Mouse (Mus musculus): ENCODE results near the gene 4930412O13Rik. TPM values are rescaled to one million over a fixed set of nuclear protein-coding genes. Genes with fewer than 3 reads are reported as not detected.

4930412O13Rik gene
- total and polyA plus RNA-seq, 3 experiments: 0.28 TPM; not detected in 2

DNA sequence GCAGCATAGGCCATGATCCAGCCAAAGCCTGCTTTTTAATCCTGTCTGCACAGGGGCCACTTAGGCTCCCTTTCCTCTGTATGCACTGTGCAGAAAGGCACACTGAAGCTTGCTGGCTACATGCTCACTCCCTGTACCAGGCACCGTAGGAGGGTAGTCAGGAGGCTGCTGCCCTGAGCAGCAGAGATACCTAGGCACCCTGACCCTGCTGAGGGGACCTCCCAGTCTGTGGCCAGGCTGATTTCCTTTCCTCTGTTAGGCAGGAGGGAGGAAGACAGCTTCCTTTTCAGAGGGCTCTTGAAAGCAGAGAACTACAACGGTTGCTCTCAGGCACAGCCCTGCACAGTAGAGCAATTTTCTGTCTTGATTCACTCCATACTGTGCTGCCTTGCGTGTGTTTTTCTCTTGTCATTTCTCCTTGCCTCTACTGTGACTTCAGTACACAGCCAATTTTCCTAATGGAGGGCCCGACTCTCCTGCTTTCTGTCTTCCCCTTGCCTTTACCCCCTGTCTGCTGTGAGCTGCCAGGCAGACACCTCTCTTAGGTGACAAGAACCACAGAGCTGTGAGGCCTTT, 9.8 kb upstream of the 4930412O13Rik start:
- Histone ChIP-seq H3K4me1 (ENCODE audit: control insufficient read depth in 1 of 2, insufficient read depth in 2 of 2, low read length in 2 of 2) (no peaks in the 10 kb centered on the region), H3K79me2 (ENCODE audit: control insufficient read depth, insufficient read depth, low read length, poor library complexity) (no peaks in the 10 kb centered on the region), H3K9me3 (replicated peaks; ENCODE audit: insufficient read depth, low read length) (no peaks in the 10 kb centered on the region), H3K4me3 (ENCODE audit: control insufficient read depth in 1 of 2, insufficient read depth in 1 of 2, low read depth in 2 of 2, low read length in 2 of 2) (no peak overlapping the region), H3K27me3 (ENCODE audit: control insufficient read depth in 1 of 2, insufficient read depth in 2 of 2, low read length in 2 of 2) (no peaks in the 10 kb centered on the region), H3K9ac (ENCODE audit: control insufficient read depth, low read depth, low read length, poor library complexity, severe bottlenecking) (no peak overlapping the region), H3K27ac (ENCODE audit: control insufficient read depth, low read depth, low read length) (no peak overlapping the region), H3K36me3 (ENCODE audit: control insufficient read depth in 1 of 2, insufficient read depth in 2 of 2, low read length in 2 of 2) (no peaks in the 10 kb centered on the region)
- TF ChIP-seq KAT2A (conservative IDR thresholded peaks at IDR 0.05; ENCODE audit: low read depth, low read length): no peak
- no peak for TF ChIP-seq ZC3H11A (IDR thresholded peaks at IDR 0.05; ENCODE audit: low read depth, low read length)
- TF ChIP-seq MEF2A (IDR thresholded peaks at IDR 0.05; ENCODE audit: extremely low read depth, insufficient replicate concordance, low read depth, low read length, poor library complexity, severe bottlenecking): no peak
- TF ChIP-seq CTCF (IDR thresholded peaks at IDR 0.05 in 2 of 3, conservative IDR thresholded peaks at IDR 0.05 in 1 of 3; ENCODE audit: control insufficient read depth in 1 of 3, insufficient read depth in 1 of 3, low read depth in 2 of 3, low read length in 3 of 3, poor library complexity in 1 of 3, severe bottlenecking in 1 of 3): no peak
- no peak for DNase-seq (ENCODE audit: low read depth, low spot score)

DNA sequence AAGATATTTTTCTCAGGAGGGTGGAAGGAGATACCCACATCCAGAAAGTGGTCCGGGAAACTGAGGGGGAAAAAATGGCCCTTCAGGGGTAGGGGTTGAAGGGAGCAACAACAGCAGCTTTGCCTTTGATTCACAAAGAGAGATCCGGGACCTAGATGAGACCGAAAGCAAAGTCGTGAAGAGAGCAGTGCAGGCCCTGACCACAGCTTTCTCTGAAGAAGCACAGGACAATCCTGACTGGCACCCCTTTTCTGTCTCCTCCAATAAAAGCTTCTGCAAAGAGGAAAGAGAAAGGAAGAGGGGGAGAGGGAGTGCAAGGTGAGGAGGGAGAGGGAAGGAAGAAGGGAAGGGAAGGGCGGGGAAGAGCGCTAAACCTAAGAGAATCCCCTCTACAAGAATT, 9.3 kb upstream of the 4930412O13Rik start:
- Histone ChIP-seq H3K4me3 (ENCODE audit: control insufficient read depth in 1 of 2, insufficient read depth in 1 of 2, low read depth in 2 of 2, low read length in 2 of 2) (no peak overlapping the region), H3K36me3 (ENCODE audit: control insufficient read depth in 1 of 2, insufficient read depth in 2 of 2, low read length in 2 of 2) (no peaks in the 10 kb centered on the region), H3K79me2 (ENCODE audit: control insufficient read depth, insufficient read depth, low read length, poor library complexity) (no peaks in the 10 kb centered on the region), H3K4me1 (ENCODE audit: control insufficient read depth in 1 of 2, insufficient read depth in 2 of 2, low read length in 2 of 2) (no peaks in the 10 kb centered on the region), H3K27ac (ENCODE audit: control insufficient read depth, low read depth, low read length) (no peak overlapping the region), H3K27me3 (ENCODE audit: control insufficient read depth in 1 of 2, insufficient read depth in 2 of 2, low read length in 2 of 2) (no peaks in the 10 kb centered on the region), H3K9me3 (replicated peaks; ENCODE audit: insufficient read depth, low read length) (no peaks in the 10 kb centered on the region), H3K9ac (ENCODE audit: control insufficient read depth, low read depth, low read length, poor library complexity, severe bottlenecking) (no peak overlapping the region)
- TF ChIP-seq NRF1 (IDR thresholded peaks at IDR 0.05; ENCODE audit: insufficient read depth, low read depth, low read length, poor library complexity, severe bottlenecking): no peak
- TF ChIP-seq TAL1 (IDR thresholded peaks at IDR 0.05; ENCODE audit: low read length): no peak
- TF ChIP-seq ZNF384 (IDR thresholded peaks at IDR 0.05; ENCODE audit: low read depth, low read length): no peak
- TF ChIP-seq UBTF (IDR thresholded peaks at IDR 0.05; ENCODE audit: borderline replicate concordance, insufficient read depth, low read depth, low read length): no peak
- TF ChIP-seq ETS1 (IDR thresholded peaks at IDR 0.05; ENCODE audit: low read depth, low read length): no peak
- no peak for TF ChIP-seq RAD21 (IDR thresholded peaks at IDR 0.05; ENCODE audit: low read depth, low read length)
- no peak for TF ChIP-seq EP300 (IDR thresholded peaks at IDR 0.05; ENCODE audit: low read depth in 1 of 2, low read length in 2 of 2)
- TF ChIP-seq MAFK (IDR thresholded peaks at IDR 0.05; ENCODE audit: borderline replicate concordance, low read depth, low read length): no peak
- no peak for TF ChIP-seq CHD1 (IDR thresholded peaks at IDR 0.05; ENCODE audit: low read depth, low read length)
- TF ChIP-seq TCF12 (IDR thresholded peaks at IDR 0.05; ENCODE audit: low read depth, low read length): no peak
- no peak for TF ChIP-seq TBP (IDR thresholded peaks at IDR 0.05; ENCODE audit: low read depth, low read length)
- TF ChIP-seq ZMIZ1 (IDR thresholded peaks at IDR 0.05; ENCODE audit: low read depth, low read length): no peak
- TF ChIP-seq ELF1 (IDR thresholded peaks at IDR 0.05; ENCODE audit: low read depth, low read length): no peak
- TF ChIP-seq BHLHE40 (IDR thresholded peaks at IDR 0.05; ENCODE audit: borderline replicate concordance, low read depth, low read length): no peak
- no peak for TF ChIP-seq MXI1 (IDR thresholded peaks at IDR 0.05; ENCODE audit: low read depth, low read length)
- no peak for DNase-seq (ENCODE audit: low read depth, low spot score)

All from MEL (cell line).